Mouse (Mus musculus): ENCODE measurements around the gene Lenep. TPM values are rescaled to one million over a fixed set of nuclear protein-coding genes. Genes with fewer than 3 reads are reported as not detected.

Lenep gene
- total RNA-seq, 2 experiments from 2014 or later, result 4.2 to 5.3 TPM

Other genes starting within 250 kb of the Lenep start
- gene Hcn3, start 242.6 kb downstream of the Lenep start, total RNA-seq (2021), result 10 to 100 TPM; 12.9 to 19.1 TPM
- 10 to 100 TPM; 36.8 to 52.2 TPM for gene Clk2, start 238.0 kb downstream of the Lenep start, total RNA-seq (2021)
- 10 to 100 TPM; 64.0 to 67.2 TPM for gene Scamp3, start 225.3 kb downstream of the Lenep start, total RNA-seq (2021)
- 10 to 100 TPM; 59.3 to 60.3 TPM for gene Fam189b, start 219.7 kb downstream of the Lenep start, total RNA-seq (2021)
- 10 to 100 TPM; 62.4 to 64.6 TPM for gene Gba, start 199.9 kb downstream of the Lenep start, total RNA-seq (2021)
- gene Thbs3, start 187.6 kb downstream of the Lenep start, total RNA-seq (2021), result 10 to 100 TPM; 21.0 to 21.3 TPM
- 10 to 100 TPM; 90.6 to 93.8 TPM for gene Mtx1, start 175.7 kb downstream of the Lenep start, total RNA-seq (2021)
- 1 to 10 TPM in 1 of 2 experiments, under 1 TPM in 1; 0.44 to 1.1 TPM for gene Muc1, start 173.7 kb downstream of the Lenep start, total RNA-seq (2021)
- 10 to 100 TPM; 59.7 to 64.9 TPM for gene Krtcap2, start 156.8 kb downstream of the Lenep start, total RNA-seq (2021)
- gene Trim46, start 156.5 kb downstream of the Lenep start, total RNA-seq (2021), result 10 to 100 TPM; 74.4 to 88.7 TPM
- gene Dpm3, start 143.4 kb downstream of the Lenep start, total RNA-seq (2021), result 10 to 100 TPM; 47.0 to 51.7 TPM
- gene Slc50a1, start 132.2 kb downstream of the Lenep start, total RNA-seq (2021), result 10 to 100 TPM; 34.5 to 39.1 TPM
- 1 to 10 TPM; 4.2 to 7.4 TPM for gene Efna1, start 121.7 kb downstream of the Lenep start, total RNA-seq (2021)
- gene Efna3, start 79.8 kb downstream of the Lenep start, total RNA-seq (2021), result 10 to 100 TPM; 50.4 to 59.5 TPM
- gene Efna4, start 64.8 kb downstream of the Lenep start, total RNA-seq (2021), result 1 to 10 TPM in 1 of 2 experiments, not detected in 1; 1.2 TPM
- gene Adam15, start 52.8 kb downstream of the Lenep start, total RNA-seq (2021), result 100 to 1,000 TPM in 1 of 2 experiments, 10 to 100 TPM in 1; 96.1 to 120 TPM
- gene Dcst2, start 40.8 kb downstream of the Lenep start, total RNA-seq (2021), result under 1 TPM; 0.23 to 0.39 TPM
- gene Dcst1, start 37.5 kb downstream of the Lenep start, total RNA-seq (2021), result not detected
- 10 to 100 TPM; 10.9 to 18.6 TPM for gene Zbtb7b, start 8.0 kb downstream of the Lenep start, total RNA-seq (2021)
- 10 to 100 TPM; 31.0 to 32.5 TPM for gene Flad1, start 9.1 kb upstream of the Lenep start, total RNA-seq (2021)
- gene Cks1b, start 15.6 kb upstream of the Lenep start, total RNA-seq (2021), result 1 to 10 TPM; 2.1 to 2.3 TPM
- 10 to 100 TPM; 10.6 to 16.0 TPM for gene Shc1, start 15.7 kb upstream of the Lenep start, total RNA-seq (2021)
- gene Pygo2, start 27.4 kb upstream of the Lenep start, total RNA-seq (2021), result 10 to 100 TPM; 53.7 to 61.4 TPM
- gene Pbxip1, start 33.9 kb upstream of the Lenep start, total RNA-seq (2021), result 10 to 100 TPM; 35.2 to 40.6 TPM
- 10 to 100 TPM; 32.9 to 33.1 TPM for gene Pmvk, start 51.7 kb upstream of the Lenep start, total RNA-seq (2021)
- gene Kcnn3, start 117.4 kb upstream of the Lenep start, total RNA-seq (2021), result 10 to 100 TPM; 16.4 to 23.5 TPM

Measured in left cerebral cortex, postnatal 36 days (tissue).